Mouse (Mus musculus) gonadal fat pad, adult 2 months (tissue): ENCODE measurements around the gene Coil. TPM values are rescaled to one million over a fixed set of nuclear protein-coding genes. Genes with fewer than 3 reads are reported as not detected.
"Not testable (repeated sequence)": the region's sequence is repeated elsewhere in the genome, so short reads cannot be mapped to it uniquely, and the experiment has no call there.

Source experiments
- DNase-seq: peaks from one replicate; pipeline ENCODE4 v3.0.0-alpha.2; 2012; ENCODE audit warnings: low read depth
- polyA plus RNA-seq: library from polyadenylated mRNA; depleted of rRNA; stranded (reverse); fragments of >200 nt; gene quantifications from 2 replicates; pipeline ENCODE4 v1.2.3, GENCODE M21; 2012

Gene Coil
- polyA plus RNA-seq, 1 experiment, result 3.9 TPM

DNA sequence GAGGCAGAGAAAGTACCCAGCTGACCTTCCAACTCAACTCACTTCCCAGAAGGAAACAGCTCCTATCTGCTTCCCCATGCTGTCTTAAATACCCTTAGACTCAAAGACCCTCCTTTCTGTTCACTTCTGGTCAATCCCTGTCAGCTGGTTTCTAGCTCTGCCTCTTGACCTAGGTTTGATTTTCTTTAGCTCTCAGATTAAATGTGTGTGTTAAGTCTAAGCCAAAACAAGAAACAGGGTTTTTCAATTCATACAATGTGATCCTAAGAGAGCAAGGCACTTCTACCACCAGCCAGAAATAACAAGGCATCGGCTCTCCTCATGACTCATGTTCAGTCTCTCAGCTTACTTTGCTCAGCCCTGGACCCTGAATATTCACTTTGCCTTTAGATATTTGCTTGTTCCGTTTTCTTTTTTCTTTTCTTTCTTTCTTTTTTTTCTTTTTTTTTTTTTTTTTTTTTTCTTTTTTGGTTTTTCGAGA, 3.1 kb upstream of the Coil start, which contains the start of gene Elobl:
Gene Elobl, minus strand, starts transcription at position 51 of the 481 bp plus-strand sequence.
- DNase-seq, result no peak

DNA sequence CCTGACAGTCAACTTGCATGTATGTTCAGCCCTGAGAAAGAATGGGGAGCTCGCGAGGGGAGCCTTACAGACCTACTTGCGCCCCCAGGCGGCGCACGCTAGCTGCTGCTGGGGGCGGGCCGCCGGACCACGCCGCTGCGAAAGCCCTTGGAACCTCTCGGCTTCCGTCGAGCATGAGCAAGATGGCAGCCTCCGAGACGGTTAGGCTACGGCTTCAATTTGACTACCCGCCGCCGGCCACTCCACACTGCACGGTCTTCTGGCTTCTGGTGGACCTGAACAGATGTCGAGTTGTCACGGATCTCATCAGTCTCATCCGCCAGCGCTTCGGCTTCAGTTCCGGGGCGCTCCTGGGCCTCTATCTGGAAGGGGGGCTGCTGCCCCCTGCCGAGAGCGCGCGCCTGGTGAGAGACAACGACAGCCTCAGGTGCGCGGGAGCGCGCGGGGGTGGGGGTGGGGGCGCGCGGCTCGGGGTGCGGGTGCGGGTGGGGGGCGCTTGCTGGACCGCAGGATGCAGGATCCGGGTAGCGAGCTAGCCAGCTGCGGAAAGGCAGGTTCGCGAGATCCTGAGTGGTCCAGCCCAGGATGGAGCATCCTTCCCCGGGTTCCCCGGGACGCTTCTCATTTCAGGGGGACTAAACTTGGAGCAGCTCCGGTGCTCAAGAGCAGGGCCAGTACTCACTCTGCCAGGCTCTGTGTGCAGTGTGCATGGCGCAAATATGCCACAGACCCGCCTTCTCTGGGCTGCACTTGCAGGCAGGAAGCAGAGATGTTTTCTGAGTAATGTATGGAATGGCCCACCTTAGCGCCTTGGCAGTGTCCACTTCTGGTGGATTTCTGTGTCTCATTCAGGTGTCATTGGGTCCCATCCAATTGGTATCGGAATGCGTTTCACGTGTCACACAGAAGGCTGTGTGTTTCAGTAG, 4.0 kb downstream of the Coil start:
- no peak for DNase-seq

DNA sequence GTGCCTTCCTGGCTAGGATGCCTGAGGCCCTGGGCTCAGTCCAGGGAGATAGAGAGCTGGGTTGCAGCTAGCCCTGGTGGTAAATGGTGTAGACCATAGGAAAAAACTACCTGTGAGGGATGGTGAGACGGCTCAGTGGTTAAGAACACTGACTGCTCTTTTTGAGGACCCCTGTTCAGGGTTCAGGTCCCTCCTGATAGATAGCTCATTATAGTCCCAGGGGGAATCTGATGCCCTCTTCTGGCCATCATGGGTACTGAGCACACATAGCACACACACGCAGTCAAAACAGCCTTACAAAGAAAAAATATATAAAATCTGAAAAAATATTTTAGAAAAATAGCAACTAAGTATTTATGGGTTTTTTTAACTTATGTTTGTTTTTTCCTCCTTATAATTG, 6.3 kb downstream of the Coil start:
- DNase-seq, result no peak

GRCm38 (mm10) chr11:88977188-88977587, 7.1 kb downstream of the Coil start:
- DNase-seq, result no peak

DNA sequence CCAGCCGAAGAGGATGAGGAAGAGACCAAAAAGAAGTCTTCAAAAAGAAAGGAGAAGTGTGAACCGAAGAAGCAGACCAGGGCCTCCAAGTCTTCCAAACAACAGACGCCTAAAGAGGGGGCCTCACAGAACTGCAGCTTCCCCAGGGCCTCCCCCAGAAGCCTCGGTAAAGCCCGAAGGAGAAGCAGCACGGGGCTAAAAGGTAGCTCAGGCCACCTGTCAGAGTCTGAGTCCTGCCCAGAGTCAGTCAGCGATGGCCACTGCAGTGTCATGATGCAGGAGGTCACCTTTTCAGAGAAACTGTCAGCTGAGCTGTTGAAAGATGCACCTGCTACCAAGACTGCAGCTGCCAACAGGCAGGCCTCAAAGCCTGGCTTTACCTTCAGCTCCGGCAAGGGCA, 11.3 kb downstream of the Coil start:
- DNase-seq, result no peak

DNA sequence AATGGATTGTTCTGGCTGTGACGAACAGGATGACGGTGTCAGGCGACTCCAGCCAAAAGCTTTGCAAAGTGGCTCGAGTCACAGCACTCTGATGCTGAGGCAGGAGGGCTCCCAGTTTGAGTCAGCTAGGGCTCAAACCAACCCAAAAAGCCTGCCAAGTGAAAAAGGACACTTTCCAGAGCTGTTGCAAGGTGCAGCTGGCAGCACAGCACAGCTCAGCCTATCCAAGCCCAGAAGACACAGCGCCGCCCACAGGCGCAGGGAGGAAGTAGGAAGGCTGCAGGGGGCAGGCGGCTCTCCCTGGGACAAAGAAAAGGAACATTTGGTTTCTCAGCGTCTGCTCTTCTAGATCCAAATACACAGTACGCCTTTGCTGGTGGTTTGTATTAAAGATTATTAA, 16.6 kb downstream of the Coil start:
- no peak for DNase-seq

- no peak for DNase-seq
These were observed 18.9 kb downstream of the Coil start for GRCm38 (mm10) chr11:88988956-88989355.

DNA sequence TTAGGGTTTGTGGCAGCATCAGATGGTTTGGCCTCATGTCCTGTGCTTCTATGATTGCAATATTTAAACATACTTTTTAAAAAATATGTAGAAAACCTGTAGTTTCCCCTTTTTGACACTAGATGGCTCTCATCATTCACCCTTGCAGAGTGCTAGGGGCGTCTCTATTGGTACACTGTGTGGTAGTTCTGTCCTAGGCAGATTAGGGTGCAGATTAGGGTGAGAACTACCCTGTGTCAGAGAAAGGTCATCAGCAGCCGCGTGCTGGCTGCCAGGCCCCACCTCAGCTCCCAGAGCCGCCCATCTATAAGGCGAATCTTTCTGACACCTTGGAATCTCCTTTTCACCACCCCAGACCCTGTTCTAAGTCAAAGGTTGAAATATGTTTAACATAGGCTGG, 19.5 kb downstream of the Coil start:
- no peak for DNase-seq

GRCm38 (mm10) chr11:88993186-88993585, 23.1 kb downstream of the Coil start:
- no peak for DNase-seq

GRCm38 (mm10) chr11:88993625-88994024, 23.6 kb downstream of the Coil start:
- no peak for DNase-seq

- DNase-seq, result no peak
These were observed 24.4 kb downstream of the Coil start for GRCm38 (mm10) chr11:88994492-88994891.

- DNase-seq, result no peak
These were observed 25.6 kb downstream of the Coil start for GRCm38 (mm10) chr11:88995616-88996015.

DNA sequence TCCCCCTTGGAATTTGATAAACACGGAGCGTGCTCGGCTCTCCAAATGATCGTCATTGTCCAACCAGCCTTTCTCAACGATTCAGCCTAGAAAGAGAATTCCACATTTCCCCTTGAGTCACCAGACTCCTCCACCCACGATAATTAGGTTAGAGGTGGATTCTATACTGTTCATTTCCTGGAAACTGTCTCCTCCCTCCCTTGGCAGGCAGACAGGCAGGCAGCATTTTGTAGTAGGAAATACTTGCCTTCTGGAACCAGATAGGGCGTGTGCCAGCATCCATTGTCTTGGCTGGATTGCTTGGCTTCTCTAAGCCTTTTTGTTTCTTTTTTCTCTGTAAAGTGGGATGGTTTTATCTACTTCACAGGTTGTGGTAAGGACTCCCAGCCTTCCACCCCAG, 26.4 kb downstream of the Coil start:
- no peak for DNase-seq

- not testable (repeated sequence) for DNase-seq
These were observed 27.3 kb downstream of the Coil start for GRCm38 (mm10) chr11:88997343-88997742.

- DNase-seq, result no peak
These were observed 28.4 kb downstream of the Coil start for GRCm38 (mm10) chr11:88998406-88998805.

DNA sequence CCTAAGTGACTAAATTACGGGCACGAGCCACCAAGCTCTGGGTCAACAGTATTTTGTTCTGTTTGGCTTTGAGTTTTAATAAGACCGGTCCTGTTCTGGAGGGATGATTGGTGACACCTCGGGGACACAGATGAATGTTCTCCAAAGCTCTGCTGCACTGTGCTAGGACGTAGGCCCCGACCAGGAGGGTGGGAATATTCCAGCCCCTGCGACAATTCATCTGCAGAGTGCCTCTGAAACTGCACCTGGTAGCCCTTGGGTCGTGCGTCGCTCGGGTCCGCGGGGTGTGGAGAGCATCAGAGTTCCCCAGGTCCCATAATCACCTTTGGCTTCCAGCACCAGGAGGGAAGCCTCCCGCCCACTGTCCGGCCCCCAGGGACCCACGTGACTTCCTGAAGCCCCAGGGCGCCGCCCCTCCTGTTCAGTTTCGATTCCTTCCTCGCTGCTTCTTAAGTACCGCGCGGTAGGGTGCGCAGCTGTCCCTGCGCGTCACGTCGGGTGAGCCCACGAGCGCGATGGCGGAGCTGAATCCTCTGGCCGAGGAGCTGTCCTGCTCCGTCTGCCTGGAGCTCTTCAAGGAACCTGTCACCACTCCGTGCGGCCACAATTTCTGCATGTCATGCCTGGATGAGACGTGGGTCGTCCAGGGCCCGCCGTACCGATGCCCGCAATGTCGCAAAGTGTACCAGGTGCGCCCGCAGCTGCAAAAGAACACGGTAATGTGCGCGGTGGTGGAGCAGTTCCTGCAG, 29.1 kb downstream of the Coil start, which contains the start of gene Trim25:
Gene Trim25, plus strand, starts transcription at position 403 of the 749 bp plus-strand sequence.
- no peak for DNase-seq

GRCm38 (mm10) chr11:88999723-89000526, 29.9 kb downstream of the Coil start:
- DNase-seq, result no peak

- no peak for DNase-seq
These were observed 30.4 kb downstream of the Coil start for GRCm38 (mm10) chr11:89000527-89000819.

- no peak for DNase-seq
These were observed 31.5 kb downstream of the Coil start for GRCm38 (mm10) chr11:89001569-89001968.

- no peak for DNase-seq
These were observed 32.0 kb downstream of the Coil start for GRCm38 (mm10) chr11:89002068-89002467.

DNA sequence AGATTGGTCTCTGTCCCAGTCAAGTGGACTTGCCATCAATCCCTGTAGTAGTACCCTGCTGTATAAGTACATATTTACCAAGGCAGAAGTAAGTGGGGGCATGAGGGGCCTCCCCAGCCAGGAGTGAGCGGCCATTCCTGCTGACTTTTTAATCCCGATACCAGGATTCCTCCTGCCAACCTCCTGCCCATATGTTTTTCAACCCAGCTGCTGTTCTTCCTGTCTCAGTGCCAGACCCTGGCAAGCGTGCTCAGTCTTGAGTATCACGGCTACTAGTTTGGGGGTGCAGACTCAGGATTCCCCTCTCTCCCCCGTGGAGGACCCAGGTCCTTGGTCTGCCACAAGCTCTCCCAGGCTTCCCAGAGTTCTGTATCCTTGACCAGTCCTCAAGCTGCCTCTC, 32.6 kb downstream of the Coil start:
- DNase-seq, result no peak

DNA sequence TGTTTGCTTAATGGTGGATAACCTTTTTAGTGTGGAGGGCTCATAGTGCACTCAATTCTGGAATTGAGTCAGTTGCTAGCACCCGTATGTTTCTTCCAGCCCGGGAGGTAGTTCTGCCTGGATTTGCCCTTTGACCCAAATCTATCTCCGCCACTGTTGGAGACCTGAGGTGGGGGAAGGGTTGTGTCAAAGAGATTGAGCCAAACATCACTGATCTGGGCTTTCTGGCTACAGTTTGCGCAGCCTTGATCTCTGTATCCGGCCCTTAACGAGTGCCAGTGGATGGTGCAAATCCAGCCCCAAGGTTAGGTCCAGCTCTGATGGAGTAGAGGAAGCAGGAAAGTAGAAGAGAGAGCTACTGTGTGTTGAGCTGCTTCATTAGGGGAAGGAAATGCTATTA, 33.0 kb downstream of the Coil start:
- no peak for DNase-seq
